Mouse (Mus musculus): Measurements from ENCODE around the gene Ksr2. TPM values are rescaled to one million over a fixed set of nuclear protein-coding genes. Genes with fewer than 3 reads are reported as not detected.

Ksr2 gene
- polyA plus RNA-seq (2012; rRNA removed), result 0.14 and 0.15 TPM in 2 replicates

GRCm38 (mm10) chr5:117413507-117414501 lies at the start of gene Ksr2:
Gene Ksr2, plus strand, starts transcription at chr5:117414000.

GRCm38 (mm10) chr5:117388877-117389276 lies 24.9 kb upstream of the Ksr2 start, which contains the start of gene Rfc5:
Gene Rfc5, minus strand, starts transcription at chr5:117389047.

GRCm38 (mm10) chr5:117780681-117781080 lies 366.9 kb downstream of the Ksr2 start, which contains the start of gene Nos1:
Gene Nos1, plus strand, starts transcription at chr5:117781032.

Other genes starting within 250 kb of the Ksr2 start
- 501 and 588 TPM in 2 replicates for gene Pebp1, start 126.4 kb upstream of the Ksr2 start, polyA plus RNA-seq (2012; rRNA removed)
- gene Vsig10, start 94.9 kb upstream of the Ksr2 start, polyA plus RNA-seq (2012; rRNA removed), result 133 and 144 TPM in 2 replicates
- 126 and 164 TPM in 2 replicates for gene Wsb2, start 56.7 kb upstream of the Ksr2 start, polyA plus RNA-seq (2012; rRNA removed)
- gene Rfc5, start 25.0 kb upstream of the Ksr2 start, polyA plus RNA-seq (2012; rRNA removed), result 15.2 and 16.5 TPM in 2 replicates

All from colon, adult 2 months (tissue).